Mouse (Mus musculus) cerebellum, adult 8-10 months (tissue): ENCODE measurements around the gene Tob1.

Experiments
- DNase-seq: peaks from one replicate; pipeline ENCODE4 v3.0.0; 2022

Gene Tob1

GRCm38 (mm10) chr11:94231821-94232552 lies 20.7 kb downstream of the Tob1 start:
- DNase-seq, result no peak

GRCm38 (mm10) chr11:94233405-94233804 lies 22.2 kb downstream of the Tob1 start:
- no peak for DNase-seq

GRCm38 (mm10) chr11:94234380-94234779 lies 23.1 kb downstream of the Tob1 start:
- DNase-seq, result no peak

GRCm38 (mm10) chr11:94234857-94235256 lies 23.6 kb downstream of the Tob1 start:
- DNase-seq, result no peak

- peak; percentile 76 for DNase-seq
Measured at GRCm38 (mm10) chr11:94236074-94236473, 24.8 kb downstream of the Tob1 start.

- no peak for DNase-seq
Measured at GRCm38 (mm10) chr11:94238786-94239185, 27.5 kb downstream of the Tob1 start.

- no peak for DNase-seq
Measured at GRCm38 (mm10) chr11:94239706-94240105, 28.5 kb downstream of the Tob1 start.

GRCm38 (mm10) chr11:94242760-94243421 lies 31.6 kb downstream of the Tob1 start:
- no peak for DNase-seq

- no peak for DNase-seq
Measured at GRCm38 (mm10) chr11:94243422-94244180, 32.3 kb downstream of the Tob1 start.

- DNase-seq, result no peak
Measured at GRCm38 (mm10) chr11:94244385-94244784, 33.1 kb downstream of the Tob1 start.

- DNase-seq, result no peak
Measured at GRCm38 (mm10) chr11:94245955-94246788, 34.9 kb downstream of the Tob1 start, which contains the start of gene Wfikkn2. TSS of gene Wfikkn2 (minus strand) at chr11:94246005.

- DNase-seq, result no peak
Measured at GRCm38 (mm10) chr11:94246789-94247061, 35.5 kb downstream of the Tob1 start.

GRCm38 (mm10) chr11:94253156-94253555 lies 41.9 kb downstream of the Tob1 start:
- no peak for DNase-seq

- no peak for DNase-seq
Measured at GRCm38 (mm10) chr11:94253691-94254090, 42.4 kb downstream of the Tob1 start.

GRCm38 (mm10) chr11:94255733-94256132 lies 44.5 kb downstream of the Tob1 start:
- DNase-seq, result no peak

- no peak for DNase-seq
Measured at GRCm38 (mm10) chr11:94257987-94258386, 46.7 kb downstream of the Tob1 start.

GRCm38 (mm10) chr11:94259814-94260213 lies 48.6 kb downstream of the Tob1 start:
- no peak for DNase-seq

- DNase-seq, result no peak
Measured at GRCm38 (mm10) chr11:94261585-94262370, 50.5 kb downstream of the Tob1 start.
